9 mouse cellular contexts compared by ENCODE assay signal in the genomic region with DNA sequence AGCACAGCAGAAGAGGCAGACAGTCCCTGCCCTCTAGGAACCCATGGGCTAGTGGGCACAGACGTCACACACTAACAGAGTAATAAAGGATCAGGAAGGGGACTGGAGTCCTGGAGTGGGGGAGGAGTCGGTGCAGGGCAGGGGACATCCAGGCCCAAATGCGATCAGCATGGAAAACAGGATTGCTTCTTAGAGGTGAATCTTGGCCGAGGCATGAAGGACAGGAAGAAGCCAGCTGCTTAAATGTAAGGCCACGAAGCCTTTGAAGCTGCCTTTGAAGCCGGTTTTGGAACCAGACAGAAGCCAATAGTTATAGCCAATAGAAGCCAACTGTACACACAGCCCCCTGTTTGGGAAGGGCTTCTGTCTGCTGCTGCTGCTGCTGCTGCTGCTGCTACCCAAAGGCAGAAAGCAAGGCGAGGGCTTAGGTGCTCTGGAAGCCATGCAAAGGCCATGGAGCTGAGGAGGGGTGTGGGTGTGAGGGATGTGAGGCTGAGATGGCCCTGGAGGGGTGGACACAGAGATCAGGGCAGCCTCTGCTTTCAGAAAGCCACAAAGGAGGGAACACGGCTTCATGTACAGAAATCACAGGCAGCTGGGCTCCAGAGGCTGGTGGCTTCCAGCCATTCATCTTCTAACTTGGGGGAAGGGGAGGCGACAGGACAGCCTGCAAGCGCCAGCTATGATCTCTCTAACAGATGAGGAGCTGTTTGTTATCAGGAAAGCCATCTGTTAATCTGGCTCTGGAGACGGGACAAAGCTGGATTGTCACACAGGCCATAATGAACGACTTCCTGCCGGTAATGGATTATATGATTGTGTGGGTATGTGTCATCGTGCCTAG. TPM values are rescaled to one million over a fixed set of nuclear protein-coding genes. Genes with fewer than 3 reads are reported as not detected.
DNase-seq lines count a peak whose midpoint lies in the region; ATAC-seq and TF ChIP-seq lines count a peak whose summit lies in the region.
"Had no signal": no experiment of that assay in that cellular context is flagged by ENCODE, and none has a peak within 500 bp of the region (broad histone marks: within the 10 kb centered on the region; RNA-seq: fewer than 3 reads in every experiment).

No protein-coding gene starts in this region.

- no peak overlapping the region for H3K4me3 ChIP-seq in intestine, embryonic 14.5 days (ENCODE audit: low read depth, low read length)
- no peak overlapping the region for H3K4me3 ChIP-seq in intestine, postnatal 0 days (ENCODE audit: low read depth, low read length)
- H3K4me3 ChIP-seq in forebrain, embryonic 13.5 days, result no peak overlapping the region
- H3K4me3 ChIP-seq in midbrain, embryonic 14.5 days (replicated peaks; ENCODE audit: low read depth, low read length), result no peak overlapping the region

- WGBS in intestine, embryonic 14.5 days, result 23% methylated on average over 14 of the region's 14 CpGs
- 45% methylated on average over 14 of the region's 14 CpGs for WGBS in intestine, postnatal 0 days
- WGBS in forebrain, embryonic 13.5 days, result 49% methylated on average over 14 of the region's 14 CpGs
- 33% methylated on average over 14 of the region's 14 CpGs for WGBS in midbrain, embryonic 14.5 days

- H3K27me3 ChIP-seq in intestine, embryonic 14.5 days (replicated peaks; ENCODE audit: control insufficient read depth, insufficient read depth, low read length), result no peaks in the 10 kb centered on the region
- no peaks in the 10 kb centered on the region for H3K27me3 ChIP-seq in intestine, postnatal 0 days (replicated peaks; ENCODE audit: control insufficient read depth, insufficient read depth, low read length)
- H3K27me3 ChIP-seq in forebrain, embryonic 13.5 days, result no peaks in the 10 kb centered on the region
- H3K27me3 ChIP-seq in midbrain, embryonic 14.5 days (ENCODE audit: control insufficient read depth, insufficient read depth, low read length), result no peaks in the 10 kb centered on the region; the same call in 1 of the 2 replicates

- H3K4me2 ChIP-seq in intestine, embryonic 14.5 days (ENCODE audit: low read length), result no peak overlapping the region
- no peak overlapping the region for H3K4me2 ChIP-seq in intestine, postnatal 0 days (replicated peaks; ENCODE audit: low read depth)
- no peak overlapping the region for H3K4me2 ChIP-seq in forebrain, embryonic 13.5 days
- H3K4me2 ChIP-seq in midbrain, embryonic 14.5 days (ENCODE audit: low read length), result no peak overlapping the region

- peaks cover 15% of the 10 kb centered on the region for H3K4me1 ChIP-seq in intestine, embryonic 14.5 days (replicated peaks; ENCODE audit: control insufficient read depth, insufficient read depth, low read length)
- no peaks in the 10 kb centered on the region for H3K4me1 ChIP-seq in intestine, postnatal 0 days (replicated peaks; ENCODE audit: control insufficient read depth, insufficient read depth, low read length)
- peaks cover 13% of the 10 kb centered on the region for H3K4me1 ChIP-seq in forebrain, embryonic 13.5 days
- peaks cover 3% of the 10 kb centered on the region; the same call in 1 of the 2 replicates for H3K4me1 ChIP-seq in midbrain, embryonic 14.5 days (ENCODE audit: control insufficient read depth, insufficient read depth, low read length)

- ATAC-seq in intestine, embryonic 14.5 days (replicated peaks; ENCODE audit: low FRiP score, low TSS enrichment, low read depth), result no peak
- ATAC-seq in intestine, postnatal 0 days, result no peak
- no peak for ATAC-seq in forebrain, embryonic 13.5 days
- ATAC-seq in midbrain, embryonic 14.5 days (ENCODE audit: low FRiP score, low TSS enrichment), result no peak

- H3K27ac ChIP-seq in intestine, embryonic 14.5 days (ENCODE audit: low read depth), result peak overlapping the region; percentile 84
- no peak overlapping the region for H3K27ac ChIP-seq in intestine, postnatal 0 days (ENCODE audit: low read depth, low read length)
- peak overlapping the region; percentile 77 for H3K27ac ChIP-seq in forebrain, embryonic 13.5 days
- H3K27ac ChIP-seq in midbrain, embryonic 14.5 days (replicated peaks; ENCODE audit: low read depth, low read length), result peak overlapping the region; percentile 57; the same call in 1 of the 2 replicates

- no peak overlapping the region; the same call in 1 of the 2 replicates for H3K9ac ChIP-seq in intestine, embryonic 14.5 days (ENCODE audit: low read length)
- H3K9ac ChIP-seq in intestine, postnatal 0 days (ENCODE audit: low read depth, low read length), result no peak overlapping the region
- H3K9ac ChIP-seq in forebrain, embryonic 13.5 days, result peak overlapping the region; percentile 2; the same call in 1 of the 2 replicates
- H3K9ac ChIP-seq in midbrain, embryonic 14.5 days (replicated peaks; ENCODE audit: low read length), result no peak overlapping the region

- H3K9me3 ChIP-seq in intestine, embryonic 14.5 days (ENCODE audit: control insufficient read depth, low read length), result no peaks in the 10 kb centered on the region
- H3K9me3 ChIP-seq in intestine, postnatal 0 days (ENCODE audit: control insufficient read depth), result no peaks in the 10 kb centered on the region
- H3K9me3 ChIP-seq in forebrain, embryonic 13.5 days (replicated peaks), result no peaks in the 10 kb centered on the region
- no peaks in the 10 kb centered on the region for H3K9me3 ChIP-seq in midbrain, embryonic 14.5 days (ENCODE audit: control insufficient read depth, low read length)

- TF ChIP-seq CTCF in intestine, postnatal 0 days (IDR thresholded peaks at IDR 0.05; ENCODE audit: low read depth), result no peak

- H3K36me3 ChIP-seq in intestine, embryonic 14.5 days (ENCODE audit: control insufficient read depth, insufficient read depth, low read length), result no peaks in the 10 kb centered on the region
- H3K36me3 ChIP-seq in intestine, postnatal 0 days (ENCODE audit: control insufficient read depth, insufficient read depth), result no peaks in the 10 kb centered on the region
- no peaks in the 10 kb centered on the region for H3K36me3 ChIP-seq in forebrain, embryonic 13.5 days (ENCODE audit: poor library complexity, severe bottlenecking)
- no peaks in the 10 kb centered on the region for H3K36me3 ChIP-seq in midbrain, embryonic 14.5 days (ENCODE audit: control insufficient read depth, insufficient read depth, low read length)
- H3K36me3 ChIP-seq: G1E had no signal

- peak; percentile 57 for DNase-seq in intestine, embryonic 14.5 days (ENCODE audit: low spot score)
- peak; percentile 73 to 82 for DNase-seq in kidney, postnatal 4 days
- DNase-seq in midbrain, embryonic 14.5 days, result peak; percentile 37
- no peak for DNase-seq in frontal cortex, postnatal 36 days (ENCODE audit: low spot score in 2 of 2)
- DNase-seq in cerebellum, adult 9-10 months, result no peak
- DNase-seq in gastrocnemius, postnatal 10 days, result no peak

RNA-seq across cellular contexts. Expression of a gene that starts 5.1 kb away (rescaled TPM):
- polyA plus RNA-seq in intestine, embryonic 14.5 days (2014; fragmentation: Nextera tagmentation; extraction: Ambion mirVana), result 236 and 255 TPM in 2 replicates
- 90.5 and 97.9 TPM in 2 replicates for polyA plus RNA-seq in intestine, postnatal 0 days (2015; fragmentation: Nextera tagmentation; extraction: Ambion mirVana)
- polyA plus RNA-seq in forebrain, embryonic 13.5 days (2015; fragmentation: Nextera tagmentation; extraction: Ambion mirVana), result 62.1 and 63.3 TPM in 2 replicates
- polyA plus RNA-seq in midbrain, embryonic 14.5 days (2014; fragmentation: Nextera tagmentation; extraction: Ambion mirVana), result 16.7 and 37.0 TPM in 2 replicates
- 10 to 100 TPM; 18.7 to 23.4 TPM for total RNA-seq in gastrocnemius, postnatal 10 days (2021)
- polyA plus RNA-seq: G1E had no signal

Comparison
In these comparisons a context has a peak if more than half of its experiments do, and no peak if none do; other contexts are left out.
1. DNase-seq: peak in intestine, embryonic 14.5 days (single experiment), kidney, postnatal 4 days (2 of 2) and midbrain, embryonic 14.5 days (single experiment); none in frontal cortex, postnatal 36 days (0 of 2), cerebellum, adult 9-10 months (single experiment) and gastrocnemius, postnatal 10 days (single experiment).